Mouse (Mus musculus) adrenal gland, postnatal 36 days (tissue): ENCODE measurements around the gene Rab42. TPM values are rescaled to one million over a fixed set of nuclear protein-coding genes. Genes with fewer than 3 reads are reported as not detected.
"Not testable (repeated sequence)": the region's sequence is repeated elsewhere in the genome, so short reads cannot be mapped to it uniquely, and the experiment has no call there.

Experiments used
- DNase-seq, 2 experiments: peaks; one replicate each; pipeline ENCODE4 v3.0.0; 2021; ENCODE audit warnings: mixed read lengths in 1 of 2
- total RNA-seq, 2 experiments: library from RNA; stranded (reverse); gene quantifications; 2 replicates each; pipeline ENCODE4 v1.2.3; 2021

Rab42 gene
- total RNA-seq, 2 experiments from 2014 or later, result 0.56 to 1.7 TPM

DNA sequence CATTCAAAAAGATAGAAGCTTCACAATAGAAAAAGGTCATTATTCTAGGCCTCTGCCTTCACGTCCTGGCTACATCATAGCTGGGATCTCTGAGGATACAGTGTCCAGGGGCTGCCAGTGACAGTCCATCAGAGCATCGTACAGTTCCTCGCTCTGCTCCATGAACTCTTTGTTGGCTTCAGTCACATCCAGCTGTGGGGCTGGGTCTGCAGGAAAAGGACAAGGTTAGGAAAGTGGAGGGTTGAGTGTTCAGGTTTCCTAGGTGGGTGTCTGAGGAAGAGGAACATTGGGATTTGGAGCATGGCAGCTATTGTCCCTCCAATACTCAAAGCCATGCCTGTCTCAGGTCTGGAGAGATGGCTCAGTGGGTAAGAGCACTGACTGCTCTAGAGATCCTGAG is 8.6 kb upstream of the Rab42 start:
- DNase-seq, result no peak

DNA sequence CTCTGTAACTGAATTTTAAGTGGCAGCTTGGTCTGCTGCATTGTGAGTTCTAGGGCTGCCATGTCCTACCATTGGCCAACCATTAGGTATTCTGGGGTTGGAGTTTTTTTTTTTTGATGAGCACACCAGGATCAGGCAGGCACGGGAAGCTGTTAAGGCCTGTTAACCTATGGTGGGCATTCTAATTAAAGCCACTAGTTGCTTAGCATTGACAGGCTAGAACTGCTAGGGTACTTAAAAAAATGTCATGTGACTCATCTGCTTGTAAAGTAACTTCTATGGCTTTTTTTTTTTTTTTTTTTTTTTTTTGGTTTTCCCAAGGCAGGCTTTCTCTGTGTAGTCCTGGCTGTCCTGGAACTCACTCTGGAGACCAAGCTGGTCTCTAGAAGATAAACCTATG is 8.0 kb upstream of the Rab42 start:
- DNase-seq, result no peak

DNA sequence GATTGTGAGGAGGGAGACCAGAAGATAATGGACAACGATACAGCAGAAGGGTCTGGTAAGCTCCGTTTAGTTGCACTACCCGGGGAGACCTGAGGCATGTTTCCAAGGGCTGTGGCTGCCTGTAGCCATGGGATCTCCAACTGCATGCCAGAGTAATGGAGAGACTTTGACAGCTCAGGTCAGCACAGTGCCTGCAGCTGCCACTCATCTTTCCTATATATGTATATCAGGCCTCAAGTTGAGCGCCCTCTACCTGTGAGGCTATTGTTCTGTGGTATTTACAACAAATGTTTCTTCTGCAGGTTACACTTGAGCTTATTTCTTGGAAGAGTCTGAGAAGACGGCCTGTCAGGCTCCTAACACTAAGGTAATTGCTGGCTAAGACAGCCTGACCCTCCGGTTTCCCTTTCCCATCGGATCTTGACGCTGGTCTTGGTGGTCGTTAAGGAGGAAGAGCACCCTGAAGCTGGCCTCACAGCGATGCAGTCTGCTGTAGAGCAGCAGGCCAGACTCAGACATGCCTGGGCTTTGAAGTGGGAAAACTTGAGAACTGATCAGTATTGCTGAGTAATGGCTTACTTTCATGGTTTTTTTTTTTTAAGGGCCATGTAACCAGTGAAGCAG is 6.8 kb upstream of the Rab42 start:
- DNase-seq, result peak; percentile 30 to 66

- DNase-seq, result peak in 1 of 2 experiments; percentile 26
Measured at GRCm38 (mm10) chr4:132309140-132309848, 6.1 kb upstream of the Rab42 start.

DNA sequence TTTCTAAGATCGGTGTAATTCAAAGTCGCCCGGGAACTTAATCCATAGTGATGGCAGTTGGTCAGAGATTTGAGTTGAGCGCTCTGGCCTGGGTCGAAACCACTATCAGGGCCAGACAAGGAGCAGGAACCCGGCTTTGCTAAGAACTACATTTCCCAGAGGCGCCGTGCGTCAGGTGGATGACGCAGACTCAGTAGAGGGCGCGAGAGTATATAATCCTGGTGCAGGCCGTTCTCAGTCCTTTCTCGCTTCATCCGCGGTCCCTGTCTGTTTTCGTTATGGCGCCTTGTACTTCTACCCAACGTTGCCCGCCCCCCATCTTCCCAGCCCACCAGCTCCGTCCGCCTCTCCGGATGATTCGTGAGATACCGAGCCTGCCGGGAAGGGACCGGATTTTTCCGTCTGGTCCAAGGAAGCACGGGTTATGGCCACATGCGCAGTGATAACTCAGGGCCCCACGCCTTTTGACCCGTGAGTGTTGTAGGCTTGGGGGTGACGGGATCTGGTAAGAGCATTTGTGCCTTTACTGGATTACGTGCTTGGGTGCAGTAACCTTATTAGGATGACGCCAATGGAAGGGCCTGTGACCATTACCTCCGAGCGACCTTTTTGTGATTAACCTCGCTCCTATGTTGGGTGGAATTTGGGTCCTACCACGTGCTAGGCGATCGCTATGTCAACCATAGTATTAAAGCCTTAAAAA is 5.4 kb upstream of the Rab42 start:
- DNase-seq, result peak; percentile 89 to 91

- DNase-seq, result no peak
Measured at GRCm38 (mm10) chr4:132306004-132306403, 2.8 kb upstream of the Rab42 start.

GRCm38 (mm10) chr4:132305276-132305675 is 2.1 kb upstream of the Rab42 start:
- no peak for DNase-seq

GRCm38 (mm10) chr4:132303484-132303883 is 299 bp upstream of the Rab42 start:
- not testable (repeated sequence) for DNase-seq

DNA sequence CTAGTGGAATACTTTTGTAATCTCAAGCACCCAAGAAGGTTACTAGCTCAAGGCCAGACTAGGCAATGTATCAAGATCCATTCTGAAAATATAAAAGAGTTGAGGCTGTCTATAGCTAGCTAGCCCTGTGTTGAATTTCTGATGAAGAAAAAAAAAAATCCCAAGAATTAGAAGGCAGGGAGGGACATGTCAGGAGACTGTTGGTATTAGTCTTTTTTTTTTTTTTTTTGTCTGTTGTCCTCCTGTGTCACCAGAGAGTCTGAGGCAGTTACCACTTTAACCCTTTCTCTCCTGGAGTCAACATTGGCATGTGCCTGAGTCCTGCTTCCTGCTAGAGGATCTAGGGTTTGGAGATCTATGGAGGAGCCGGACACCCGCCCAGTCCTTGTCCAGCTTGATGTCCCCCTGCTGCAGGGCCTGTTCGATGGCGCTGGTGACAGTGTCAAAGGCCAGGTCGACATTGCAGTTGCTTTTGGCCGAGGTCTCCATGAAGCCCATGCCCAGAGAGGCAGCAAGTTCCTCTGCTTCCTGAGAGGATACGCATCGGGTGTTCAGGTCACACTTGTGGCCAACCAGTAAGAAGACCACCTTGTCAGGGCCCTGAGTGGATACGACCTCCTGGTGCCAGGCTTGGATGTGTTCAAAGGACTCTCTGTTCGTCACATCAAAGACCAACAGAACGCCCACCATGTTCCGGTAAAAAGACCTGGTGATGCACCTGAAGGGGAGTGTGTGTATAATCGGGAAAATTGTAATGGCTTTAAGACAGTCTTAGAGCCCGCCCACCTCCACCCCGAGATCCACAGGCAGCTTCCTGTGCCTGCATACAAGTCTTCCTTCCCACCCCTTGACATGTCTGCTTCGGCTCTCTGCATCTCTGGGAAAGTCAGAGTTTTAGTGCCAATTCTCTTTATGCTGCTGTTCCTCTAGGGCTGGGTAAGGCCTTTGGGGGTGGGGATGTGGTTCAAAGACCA is 933 bp downstream of the Rab42 start:
- peak in 1 of 2 experiments; percentile 31 for DNase-seq

- peak; percentile 38 to 39 for DNase-seq
Measured at GRCm38 (mm10) chr4:132301486-132301885, 1.7 kb downstream of the Rab42 start.

- no peak for DNase-seq
Measured at GRCm38 (mm10) chr4:132299849-132300248, 3.3 kb downstream of the Rab42 start.

DNA sequence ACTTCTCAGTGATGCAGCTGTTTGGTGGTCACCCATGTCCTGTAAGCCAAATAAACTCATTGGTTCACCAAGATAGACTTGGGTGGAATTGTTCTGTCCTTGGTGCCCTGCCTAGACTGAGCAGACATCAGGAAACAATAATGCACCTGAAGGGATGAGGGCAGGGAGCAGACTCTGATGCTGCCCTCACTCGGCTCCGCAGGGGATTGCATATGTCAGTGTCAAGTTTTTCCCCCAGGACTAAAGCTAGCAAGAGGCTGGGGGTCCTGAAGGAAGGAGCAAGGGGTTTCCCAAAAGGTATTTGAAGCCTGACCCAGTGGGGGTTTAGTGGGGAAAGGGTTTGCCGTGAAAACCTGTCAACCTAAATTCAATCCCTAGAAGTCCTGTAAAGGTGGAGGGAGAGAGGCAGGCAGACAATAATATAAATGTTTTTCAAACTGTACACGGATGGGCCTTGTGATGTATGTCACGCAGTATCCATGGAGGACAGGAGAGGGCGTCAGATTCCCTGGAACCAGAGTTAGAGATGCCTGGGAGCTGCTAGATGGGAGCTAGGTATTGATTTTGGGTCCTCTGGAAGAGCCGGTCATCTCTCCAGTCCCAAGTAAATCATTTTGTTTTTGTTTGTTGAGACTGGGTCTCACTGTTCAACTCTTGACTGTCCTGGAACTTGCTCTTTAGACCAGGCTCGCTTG is 7.3 kb downstream of the Rab42 start:
- DNase-seq, result no peak

- no peak for DNase-seq
Measured at GRCm38 (mm10) chr4:132293682-132294240, 9.4 kb downstream of the Rab42 start.

GRCm38 (mm10) chr4:132292988-132293387 is 10.2 kb downstream of the Rab42 start:
- peak; percentile 57 to 72 for DNase-seq

GRCm38 (mm10) chr4:132291624-132292335 is 11.4 kb downstream of the Rab42 start:
- DNase-seq, result no peak

GRCm38 (mm10) chr4:132291056-132291455 is 12.1 kb downstream of the Rab42 start:
- no peak for DNase-seq

DNA sequence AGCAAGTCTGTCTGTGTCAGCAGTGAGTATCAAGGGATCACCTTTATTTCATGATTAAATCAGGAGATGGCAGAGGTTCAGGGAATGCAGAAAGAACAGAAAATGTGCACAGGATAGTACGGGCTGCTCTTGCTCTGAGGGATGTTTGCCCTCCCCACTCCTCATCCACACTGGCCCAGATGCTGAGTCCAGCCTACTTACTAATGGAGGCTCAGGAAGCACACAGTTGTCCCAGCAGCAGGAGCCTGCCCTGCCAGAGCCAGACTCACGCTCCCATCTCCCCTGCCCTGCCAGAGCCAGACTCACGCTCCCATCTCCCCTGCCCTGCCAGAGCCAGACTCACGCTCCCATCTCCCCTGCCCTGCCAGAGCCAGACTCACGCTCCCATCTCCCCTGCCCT is 14.3 kb downstream of the Rab42 start:
- DNase-seq, result not testable (repeated sequence)

DNA sequence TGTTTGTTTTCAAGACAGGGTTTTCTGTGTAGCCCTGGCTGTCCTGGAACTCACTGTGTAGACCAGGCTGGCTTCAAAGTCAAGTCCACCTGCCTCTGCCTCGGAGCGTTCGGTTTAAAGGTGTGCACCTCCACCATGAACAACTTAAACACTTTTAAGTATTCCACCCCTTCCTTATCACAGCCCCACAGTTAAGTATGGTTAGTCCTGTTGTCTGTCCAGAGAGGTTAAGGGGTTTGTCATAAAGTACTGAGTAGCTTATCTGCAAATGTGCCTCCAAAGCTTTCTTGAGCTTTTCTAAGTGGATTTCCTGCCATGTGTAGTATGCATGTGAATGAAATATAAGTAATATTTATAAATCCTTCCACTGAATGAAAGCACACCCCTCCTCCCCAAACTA is 27.2 kb downstream of the Rab42 start:
- no peak for DNase-seq

- DNase-seq, result peak; percentile 93 to 94
Measured at GRCm38 (mm10) chr4:132274156-132274862, 28.9 kb downstream of the Rab42 start, which contains the start of gene Taf12. Taf12 (plus strand) TSS chr4:132274375.

- no peak for DNase-seq
Measured at GRCm38 (mm10) chr4:132273166-132273565, 30.0 kb downstream of the Rab42 start.
